Comparison of ENCODE assay signal across 19 mouse cellular contexts in the genomic region with DNA sequence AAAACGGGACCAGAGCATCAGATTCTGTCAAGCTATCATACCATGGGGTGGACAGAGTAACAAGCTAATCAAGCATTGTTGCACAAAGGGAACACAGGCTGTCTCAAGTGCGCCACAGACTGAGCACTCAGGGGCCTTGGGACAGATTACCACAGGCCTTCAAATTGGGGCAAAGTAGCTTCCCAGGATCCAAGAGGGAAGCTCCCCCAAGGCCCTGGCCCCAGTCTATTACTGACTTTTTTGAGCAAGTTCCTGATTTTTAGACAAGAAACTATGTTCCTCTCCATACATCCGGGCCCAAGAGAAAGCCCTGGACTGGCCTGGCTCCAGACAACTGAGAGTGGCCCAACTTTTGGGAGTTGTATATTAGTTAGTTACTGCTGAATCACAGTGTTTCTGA. TPM values are rescaled to one million over a fixed set of nuclear protein-coding genes. Genes with fewer than 3 reads are reported as not detected.
DNase-seq lines count a peak whose midpoint lies in the region.
"Had no signal": no experiment of that assay in that cellular context is flagged by ENCODE, and none has a peak within 500 bp of the region (broad histone marks: within the 10 kb centered on the region; RNA-seq: fewer than 3 reads in every experiment).

No protein-coding gene starts in this region.

- H3K27ac ChIP-seq in brown adipose tissue, adult 24 weeks (replicated peaks; ENCODE audit: low read depth, low read length), result 0 out of 2 replicates have a peak overlapping the region, but pooled peaks have one; percentile 43
- H3K27ac ChIP-seq: embryonic facial prominence, embryonic 13.5 days; embryonic facial prominence, embryonic 15.5 days; forebrain, embryonic 10.5 days; forebrain, embryonic 12.5 days had no signal

- DNase-seq in heart, adult 11 months, result peak; percentile 79
- no peak for DNase-seq in heart, adult 8-10 months (ENCODE audit: low spot score)
- DNase-seq in adipocyte (ENCODE audit: low spot score), result peak; percentile 71
- DNase-seq in natural killer cell, adult 2 months (ENCODE audit: low spot score in 2 of 2), result no peak
- DNase-seq: adrenal gland, postnatal 10 days; cerebellum, adult 11 months; cerebellum, adult 18-20 months; cerebellum, adult 8-10 months; cerebellum, adult 9-11 months; cerebellum, postnatal 14 days; cerebellum, postnatal 36 days; embryo, embryonic 11 days had no signal

- H3K4me3 ChIP-seq in brown adipose tissue, adult 24 weeks (ENCODE audit: insufficient read depth, low read depth, low read length), result no peak overlapping the region
- H3K4me3 ChIP-seq: embryonic facial prominence, embryonic 13.5 days; embryonic facial prominence, embryonic 15.5 days; erythroblast, embryonic 14.5 days; forebrain, embryonic 10.5 days; forebrain, embryonic 12.5 days had no signal

- peaks cover 12% of the 10 kb centered on the region; the same call in 1 of the 2 replicates for H3K4me1 ChIP-seq in brown adipose tissue, adult 24 weeks (ENCODE audit: control insufficient read depth, insufficient read depth, insufficient read length, low read length)
- H3K4me1 ChIP-seq: embryonic facial prominence, embryonic 13.5 days; embryonic facial prominence, embryonic 15.5 days had no signal

RNA-seq across cellular contexts. Expression of gene Flvcr2, which starts 35.3 kb away (rescaled TPM):
- total RNA-seq in heart, adult 8-10 months (2022), result 1 to 10 TPM; 1.9 to 2.6 (median 2.3) TPM
- not detected in 2 replicates for polyA plus RNA-seq in brown adipose tissue, adult 24 weeks (2012; ENCODE audit: insufficient read depth, insufficient read length, missing spikeins)
- total RNA-seq: MEL had no signal
- polyA plus RNA-seq: erythroblast, embryonic 14.5 days had no signal

RNA-seq across cellular contexts. Expression of gene Erg28, which starts 42.7 kb away (rescaled TPM):
- total RNA-seq in heart, adult 8-10 months (2022), result 1 to 10 TPM; 5.7 to 7.7 (median 7.1) TPM
- polyA plus RNA-seq in brown adipose tissue, adult 24 weeks (2012; ENCODE audit: insufficient read depth, insufficient read length, missing spikeins), result 20.7 and 23.3 TPM in 2 replicates

RNA-seq across cellular contexts. Expression of gene Ttll5, which starts 42.9 kb away (rescaled TPM):
- 10 to 100 TPM; 12.8 to 20.7 (median 14.9) TPM for total RNA-seq in heart, adult 8-10 months (2022)
- 10.7 and 12.2 TPM in 2 replicates for polyA plus RNA-seq in brown adipose tissue, adult 24 weeks (2012; ENCODE audit: insufficient read depth, insufficient read length, missing spikeins)

Comparison
In these comparisons a context has a peak if more than half of its experiments do, and no peak if none do; other contexts are left out.
1. DNase-seq: peak in heart, adult 11 months (single experiment) and adipocyte (single experiment); none in heart, adult 8-10 months (single experiment) and natural killer cell, adult 2 months (0 of 2).